Mouse (Mus musculus) cerebellum, adult 2 months (tissue): Measurements from ENCODE around the gene Sftpd. TPM values are rescaled to one million over a fixed set of nuclear protein-coding genes. Genes with fewer than 3 reads are reported as not detected.

ENCODE experiments used
- DNase-seq, 2 experiments: peaks; one replicate each; pipeline ENCODE4 v3.0.0; 2021
- H3K27ac ChIP-seq: fragments of 200-500 bp; 2 replicates; pipeline ENCODE4 v1.5.1; 2012; ENCODE audit warnings: low read length, control low read depth, inconsistent platforms; ENCODE audit not compliant: insufficient read depth
- H3K27me3 ChIP-seq: fragments of 200-500 bp; 2 replicates; pipeline ENCODE4 v1.6.1; 2012; ENCODE audit warnings: inconsistent platforms, mild to moderate bottlenecking, low read length, moderate library complexity; ENCODE audit not compliant: control insufficient read depth, insufficient read depth
- H3K4me1 ChIP-seq: fragments of 200-500 bp; 2 replicates; pipeline ENCODE4 v1.6.1; 2011; ENCODE audit warnings: low read length; ENCODE audit not compliant: control insufficient read depth, insufficient read depth
- H3K4me3 ChIP-seq: fragments of 200-500 bp; replicated peaks from 2 replicates; pipeline ENCODE3; 2011; ENCODE audit warnings: mild to moderate bottlenecking, low read depth, low read length, control low read depth; ENCODE audit not compliant: insufficient read depth
- CTCF ChIP-seq: fragments of 200-500 bp; IDR thresholded peaks from 2 replicates; pipeline ENCODE4 v1.5.1; 2011; ENCODE audit warnings: low read depth, mild to moderate bottlenecking, control low read depth, low read length, moderate library complexity, borderline replicate concordance; ENCODE audit not compliant: insufficient read depth
- POLR2A ChIP-seq: fragments of 200-500 bp; IDR thresholded peaks from 2 replicates; pipeline ENCODE4 v1.6.1; 2011; ENCODE audit warnings: low read length, control low read depth, borderline replicate concordance; ENCODE audit not compliant: insufficient read depth
- WGBS: fragments of 180-500 bp; shearing (Covaris S2); methylation state at CpG from one replicate; pipeline ENCODE4 v1.1.7; 2018; 5-methylcytosine and 5-hydroxymethylcytosine counted together
- polyA plus RNA-seq: library from polyadenylated mRNA; depleted of rRNA; stranded (reverse); fragments of >200 nt; gene quantifications from 2 replicates; pipeline ENCODE4 v1.2.3, GENCODE M21; 2012; rRNA removed

The Sftpd gene
- polyA plus RNA-seq, 1 experiment, result not detected

DNA sequence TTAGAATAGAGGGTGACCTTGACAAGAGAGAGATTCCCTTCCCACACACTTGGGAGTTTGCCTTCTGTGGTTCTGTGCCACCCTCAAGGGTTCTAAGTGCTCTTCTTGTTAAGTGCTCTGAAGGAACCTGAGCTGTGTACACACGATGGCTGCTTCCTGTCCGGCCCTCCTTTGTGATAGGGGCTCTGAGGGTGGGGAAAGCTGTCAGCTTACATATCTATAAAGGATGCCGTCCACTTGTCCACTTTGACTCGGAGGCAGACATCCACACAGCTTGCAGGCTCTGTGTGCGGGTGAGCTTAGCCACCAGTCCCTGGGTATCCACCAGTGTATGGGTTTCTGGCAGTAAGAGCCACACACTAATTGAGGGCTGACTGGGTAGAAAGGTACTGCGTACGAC, 53.4 kb downstream of the Sftpd start, which contains the start of gene Sftpa1:
Sftpa1 (plus strand) TSS at position 243 of the 400 bp plus-strand sequence.
- WGBS, result 85% methylated on average over 7 of the region's 7 CpGs
- TF ChIP-seq POLR2A, result no peak
- no peak for TF ChIP-seq CTCF
- no peak within 1 kb of the TSS for H3K27ac ChIP-seq

DNA sequence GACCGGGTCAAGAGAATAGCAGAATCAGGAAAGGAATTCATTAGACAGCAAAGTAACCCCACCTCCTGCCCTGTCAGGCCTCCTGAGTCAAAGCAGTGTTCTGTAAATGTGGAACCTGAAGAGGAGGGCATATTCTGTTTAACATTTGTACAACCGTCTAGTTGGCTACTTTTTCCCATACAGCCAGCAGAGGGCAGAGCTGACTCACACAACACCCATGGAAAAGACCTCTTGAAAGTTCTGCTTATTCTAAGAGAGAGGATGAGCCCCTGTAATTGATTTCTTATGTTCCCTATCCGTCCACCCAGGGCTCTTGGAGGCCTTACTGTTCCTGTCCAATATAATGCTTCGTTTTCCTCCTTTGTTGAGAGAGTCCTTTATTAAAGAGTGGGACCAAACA, 57.0 kb downstream of the Sftpd start:
- no peak for DNase-seq
- no peak overlapping the region for H3K27ac ChIP-seq
- WGBS, result 24% methylated on average over 4 of the region's 4 CpGs
- TF ChIP-seq CTCF, result no peak
- TF ChIP-seq POLR2A, result no peak
- H3K4me3 ChIP-seq, result no peak overlapping the region
- no peaks in the 10 kb centered on the region for H3K4me1 ChIP-seq
- H3K27me3 ChIP-seq, result no peaks in the 10 kb centered on the region; the same call in 1 of the 2 replicates

More for the DNA sequence above, 53.4 kb downstream of the Sftpd start, which contains the start of gene Sftpa1:
- no peaks in the 10 kb centered on the region for H3K4me1 ChIP-seq
- no peak for DNase-seq
- no peaks in the 10 kb centered on the region for H3K27me3 ChIP-seq
- no peak within 1 kb of the TSS for H3K4me3 ChIP-seq

DNA sequence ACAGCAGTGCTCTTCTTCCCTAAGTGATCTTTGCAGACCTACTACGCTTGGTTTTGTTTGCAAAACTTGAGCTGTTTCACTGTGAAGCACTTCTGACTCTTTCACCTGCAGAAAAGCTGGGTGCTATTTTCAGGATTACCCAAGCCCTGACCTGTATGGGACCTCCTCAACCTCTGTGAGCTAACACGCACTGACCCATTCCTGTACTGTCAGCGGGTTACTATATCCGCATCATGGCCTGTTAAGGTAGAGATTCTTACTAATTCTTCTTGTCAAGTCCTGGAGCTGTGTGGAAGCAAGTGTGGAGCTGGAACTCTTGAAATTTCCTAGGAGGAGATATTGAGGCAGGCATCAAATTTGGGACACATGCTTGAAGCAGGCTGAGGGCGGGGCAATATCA, 60.3 kb downstream of the Sftpd start:
- 89% methylated on average over 5 of the region's 5 CpGs for WGBS
- no peak overlapping the region for H3K4me3 ChIP-seq
- TF ChIP-seq CTCF (no peak), POLR2A (no peak)
- no peaks in the 10 kb centered on the region for H3K4me1 ChIP-seq
- H3K27me3 ChIP-seq, result no peaks in the 10 kb centered on the region; the same call in 1 of the 2 replicates
- H3K27ac ChIP-seq, result no peak overlapping the region
- no peak for DNase-seq

Other genes starting within 250 kb of the Sftpd start
- 39.1 and 39.6 TPM in 2 replicates for gene Tspan14, start 218.3 kb downstream of the Sftpd start, polyA plus RNA-seq
- 146 and 150 TPM in 2 replicates for gene Fam213a, start 171.4 kb downstream of the Sftpd start, polyA plus RNA-seq
- 1.9 and 2.0 TPM in 2 replicates for gene Dydc2, start 115.9 kb downstream of the Sftpd start, polyA plus RNA-seq
- gene Dydc1, start 112.2 kb downstream of the Sftpd start, polyA plus RNA-seq, result not detected in 2 replicates
- not detected in 2 replicates for gene Mat1a, start 80.1 kb downstream of the Sftpd start, polyA plus RNA-seq
- not detected in 2 replicates for gene Sftpa1, start 53.4 kb downstream of the Sftpd start, polyA plus RNA-seq
- gene Mbl1, start 33.7 kb downstream of the Sftpd start, polyA plus RNA-seq, result not detected in 2 replicates
- gene Gm2832, start 93.7 kb upstream of the Sftpd start, polyA plus RNA-seq, result not detected in 2 replicates
- not detected in 2 replicates for gene Gm5798, start 163.5 kb upstream of the Sftpd start, polyA plus RNA-seq
- 0.19 and 0.20 TPM in 2 replicates for gene Gm7945, start 201.2 kb upstream of the Sftpd start, polyA plus RNA-seq
- gene Gm6482, start 223.1 kb upstream of the Sftpd start, polyA plus RNA-seq, result not detected in 2 replicates